Mouse (Mus musculus) naive thymus-derived CD4-positive, alpha-beta T cell, adult 5 months (primary cell): ENCODE data around the gene Tex13c1. TPM values are rescaled to one million over a fixed set of nuclear protein-coding genes. Genes with fewer than 3 reads are reported as not detected.

Experiments used
- polyA plus RNA-seq: library from polyadenylated mRNA; unstranded; fragments of 100-300 nt; shearing (Covaris generic); gene quantifications from one replicate; pipeline ENCODE4 v1.2.1, GENCODE M21; 2017

The Tex13c1 gene
- not detected for polyA plus RNA-seq

DNA sequence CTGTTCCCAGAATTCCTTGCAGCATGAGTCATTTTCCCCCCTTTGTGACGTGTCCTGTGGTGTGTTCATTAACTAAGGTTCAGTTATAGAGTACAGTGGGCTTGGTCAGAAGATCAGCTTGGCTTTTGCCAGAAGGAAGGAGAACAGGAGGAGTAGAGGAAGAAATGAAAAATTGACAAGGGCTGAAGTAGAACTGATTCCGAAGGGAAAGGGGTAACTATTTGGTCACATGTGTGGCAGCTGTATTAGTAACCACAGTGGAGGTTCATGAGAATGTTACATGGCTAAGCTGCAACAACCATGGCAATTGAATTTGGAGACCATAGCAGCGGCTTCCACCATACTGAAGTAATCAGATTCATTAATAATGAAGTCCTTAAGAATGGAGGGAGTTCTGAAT is at the start of gene Tex13c1:
Tex13c1 (plus strand) TSS at position 301 of the 400 bp plus-strand sequence.

Other genes starting within 250 kb of the Tex13c1 start
- not detected for gene Tenm1, start 162.0 kb upstream of the Tex13c1 start, polyA plus RNA-seq